Mouse (Mus musculus): ENCODE measurements around the gene Btnl4. TPM values are rescaled to one million over a fixed set of nuclear protein-coding genes. Genes with fewer than 3 reads are reported as not detected.

The Btnl4 gene
- polyA plus RNA-seq (2017; shearing (Covaris generic)), result not detected

DNA sequence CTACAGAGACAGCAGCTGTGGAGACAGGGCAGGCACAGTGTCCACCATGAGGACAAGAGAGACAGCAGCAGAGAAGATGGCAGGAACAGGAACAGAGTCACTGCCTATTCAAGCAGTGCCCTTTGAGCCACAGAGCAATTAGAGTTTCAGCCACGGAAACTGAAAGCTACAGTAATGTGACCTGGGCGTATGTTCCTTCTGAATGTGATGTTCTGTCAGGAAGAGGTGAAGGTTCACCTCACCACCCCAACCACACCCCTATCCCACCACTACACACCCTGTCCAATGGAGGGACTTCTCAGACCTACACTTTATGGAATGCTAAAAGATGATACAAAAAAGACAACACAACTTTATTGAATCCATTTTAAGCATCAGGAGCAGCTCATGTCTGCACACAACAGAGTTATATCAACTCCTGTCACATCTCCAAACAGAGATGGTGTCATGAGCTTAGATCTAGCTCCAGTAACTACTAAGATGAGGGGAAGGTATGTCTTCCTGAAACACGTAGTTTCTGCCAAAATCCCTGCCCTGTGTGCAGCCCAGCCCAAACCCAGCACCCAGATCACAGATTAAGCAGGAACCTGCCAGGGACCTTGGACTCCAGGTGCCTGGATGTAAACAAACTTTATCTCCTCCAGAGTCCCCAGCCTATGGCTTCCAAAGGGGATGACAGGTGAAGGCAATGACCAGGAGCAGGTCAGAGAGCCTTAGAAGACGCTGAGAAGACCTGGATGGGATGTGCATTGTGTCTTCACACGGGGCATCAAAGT lies at the start of gene Btnl4:
Gene Btnl4 (minus strand): TSS at position 81 of the 776 bp plus-strand sequence.

DNA sequence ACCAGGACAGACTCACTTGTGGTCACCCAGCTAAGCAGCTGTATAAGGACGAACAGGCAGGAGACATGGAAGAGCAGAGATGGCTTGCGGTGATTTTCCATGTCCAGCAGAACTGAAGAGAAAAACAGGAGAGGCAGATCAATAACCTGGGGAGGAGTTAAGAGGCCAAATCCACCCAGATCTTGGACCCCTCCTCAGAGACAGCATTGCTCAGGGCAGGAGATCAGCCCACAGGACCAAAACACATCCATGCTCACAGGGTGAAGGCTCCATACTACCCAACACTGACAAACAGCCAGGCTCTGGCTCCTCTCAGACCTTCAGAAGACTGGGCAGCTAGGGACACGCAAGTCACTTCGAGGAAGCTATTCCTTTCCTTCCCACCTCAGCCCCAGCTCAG lies 40.1 kb upstream of the Btnl4 start, which contains the start of gene Btnl6:
Gene Btnl6 (minus strand): TSS at position 101 of the 400 bp plus-strand sequence.

Other genes starting within 250 kb of the Btnl4 start
- 94.0 TPM for gene H2-Ob, start 238.4 kb downstream of the Btnl4 start, polyA plus RNA-seq (2017; shearing (Covaris generic))
- gene H2-Ab1, start 219.6 kb downstream of the Btnl4 start, polyA plus RNA-seq (2017; shearing (Covaris generic)), result 19.6 TPM
- 15.2 TPM for gene H2-Aa, start 189.5 kb downstream of the Btnl4 start, polyA plus RNA-seq (2017; shearing (Covaris generic))
- gene H2-Eb1, start 171.5 kb downstream of the Btnl4 start, polyA plus RNA-seq (2017; shearing (Covaris generic)), result 10.9 TPM
- 0.07 TPM for gene H2-Eb2, start 151.7 kb downstream of the Btnl4 start, polyA plus RNA-seq (2017; shearing (Covaris generic))
- gene Btnl2, start 122.5 kb downstream of the Btnl4 start, polyA plus RNA-seq (2017; shearing (Covaris generic)), result 0.46 TPM
- not detected for gene Btnl1, start 100.2 kb downstream of the Btnl4 start, polyA plus RNA-seq (2017; shearing (Covaris generic))
- 2.0 TPM for gene BC051142, start 78.5 kb downstream of the Btnl4 start, polyA plus RNA-seq (2017; shearing (Covaris generic))
- gene Btnl6, start 40.0 kb upstream of the Btnl4 start, polyA plus RNA-seq (2017; shearing (Covaris generic)), result not detected
- 0.48 TPM for gene Notch4, start 87.0 kb upstream of the Btnl4 start, polyA plus RNA-seq (2017; shearing (Covaris generic))
- gene Gpsm3, start 112.5 kb upstream of the Btnl4 start, polyA plus RNA-seq (2017; shearing (Covaris generic)), result 354 TPM
- gene Pbx2, start 113.9 kb upstream of the Btnl4 start, polyA plus RNA-seq (2017; shearing (Covaris generic)), result 11.9 TPM
- 4.2 TPM for gene Ager, start 120.5 kb upstream of the Btnl4 start, polyA plus RNA-seq (2017; shearing (Covaris generic))
- gene Rnf5, start 126.4 kb upstream of the Btnl4 start, polyA plus RNA-seq (2017; shearing (Covaris generic)), result 114 TPM
- 25.7 TPM for gene Agpat1, start 126.9 kb upstream of the Btnl4 start, polyA plus RNA-seq (2017; shearing (Covaris generic))
- 3.9 TPM for gene Egfl8, start 138.7 kb upstream of the Btnl4 start, polyA plus RNA-seq (2017; shearing (Covaris generic))
- gene Ppt2, start 151.2 kb upstream of the Btnl4 start, polyA plus RNA-seq (2017; shearing (Covaris generic)), result 26.8 TPM
- 2.9 TPM for gene Prrt1, start 152.2 kb upstream of the Btnl4 start, polyA plus RNA-seq (2017; shearing (Covaris generic))
- gene Fkbpl, start 167.4 kb upstream of the Btnl4 start, polyA plus RNA-seq (2017; shearing (Covaris generic)), result 6.2 TPM
- gene Atf6b, start 169.8 kb upstream of the Btnl4 start, polyA plus RNA-seq (2017; shearing (Covaris generic)), result 61.4 TPM
- gene Tnxb, start 193.2 kb upstream of the Btnl4 start, polyA plus RNA-seq (2017; shearing (Covaris generic)), result not detected

Measured in CD4-positive, CD25-positive, alpha-beta regulatory T cell, adult 9 weeks (primary cell).